ENCODE assay signal across 9 mouse cellular contexts in the genomic region with DNA sequence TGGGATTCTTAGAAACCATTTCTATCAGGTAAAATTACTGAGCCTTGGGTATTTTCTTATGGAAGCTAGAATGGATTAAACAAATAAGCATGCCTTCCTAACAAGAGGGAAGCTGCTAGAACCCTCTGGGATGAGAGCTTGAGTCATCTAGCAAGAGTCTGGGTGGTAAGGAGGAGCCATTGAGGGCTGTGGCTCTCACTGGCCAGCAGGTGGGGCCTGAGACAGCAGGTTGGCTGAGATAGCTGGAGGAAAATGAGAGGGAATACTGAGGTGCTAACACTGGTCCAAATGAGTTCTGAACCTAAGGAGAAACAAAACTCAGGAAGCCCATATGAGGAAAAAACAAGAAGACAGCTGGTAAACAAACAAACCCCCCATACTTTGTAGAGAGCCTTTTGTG. TPM values are rescaled to one million over a fixed set of nuclear protein-coding genes. Genes with fewer than 3 reads are reported as not detected.
DNase-seq lines count a peak whose midpoint lies in the region; ATAC-seq lines count a peak whose summit lies in the region.
"Had no signal": no experiment of that assay in that cellular context is flagged by ENCODE, and none has a peak within 500 bp of the region (broad histone marks: within the 10 kb centered on the region; RNA-seq: fewer than 3 reads in every experiment).

No protein-coding gene starts in this region.

- no peaks in the 10 kb centered on the region for H3K36me3 ChIP-seq in intestine, embryonic 15.5 days
- no peaks in the 10 kb centered on the region; the same call in 1 of the 2 replicates for H3K36me3 ChIP-seq in intestine, embryonic 16.5 days (ENCODE audit: control insufficient read depth, insufficient read depth, low read length)
- no peaks in the 10 kb centered on the region for H3K36me3 ChIP-seq in neural tube, embryonic 15.5 days

- no peaks in the 10 kb centered on the region for H3K9me3 ChIP-seq in intestine, embryonic 15.5 days
- H3K9me3 ChIP-seq in intestine, embryonic 16.5 days (ENCODE audit: control insufficient read depth, low read length), result no peaks in the 10 kb centered on the region
- no peaks in the 10 kb centered on the region for H3K9me3 ChIP-seq in neural tube, embryonic 15.5 days (replicated peaks)
- H3K9me3 ChIP-seq: heart, embryonic 12.5 days had no signal

- no peak overlapping the region for H3K27ac ChIP-seq in intestine, embryonic 15.5 days
- no peak overlapping the region for H3K27ac ChIP-seq in intestine, embryonic 16.5 days (ENCODE audit: low read length)
- H3K27ac ChIP-seq in neural tube, embryonic 15.5 days (replicated peaks), result no peak overlapping the region

- H3K4me3 ChIP-seq in intestine, embryonic 15.5 days (replicated peaks), result no peak overlapping the region
- no peak overlapping the region for H3K4me3 ChIP-seq in intestine, embryonic 16.5 days (ENCODE audit: low read length)
- H3K4me3 ChIP-seq in neural tube, embryonic 15.5 days (replicated peaks), result no peak overlapping the region
- H3K4me3 ChIP-seq: heart, embryonic 12.5 days had no signal

- 0 out of 2 replicates have a peak, but pooled peaks cover 7% of the 10 kb centered on the region for H3K4me1 ChIP-seq in intestine, embryonic 15.5 days (replicated peaks)
- peaks cover 7% of the 10 kb centered on the region; the same call in 1 of the 2 replicates for H3K4me1 ChIP-seq in intestine, embryonic 16.5 days (ENCODE audit: control insufficient read depth, insufficient read depth, low read length)
- H3K4me1 ChIP-seq in neural tube, embryonic 15.5 days, result peaks cover 13% of the 10 kb centered on the region; the same call in 1 of the 2 replicates

- no peak overlapping the region for H3K9ac ChIP-seq in intestine, embryonic 15.5 days
- H3K9ac ChIP-seq in intestine, embryonic 16.5 days (ENCODE audit: low read depth, low read length), result no peak overlapping the region
- no peak overlapping the region for H3K9ac ChIP-seq in neural tube, embryonic 15.5 days (replicated peaks)
- H3K9ac ChIP-seq: heart, embryonic 12.5 days had no signal

- DNase-seq in 3134 (ENCODE audit: extremely low read depth, insufficient read length, low spot score), result peak; percentile 22
- DNase-seq in A20 (ENCODE audit: low read depth, low spot score), result peak; percentile 28
- DNase-seq in embryo, embryonic 10 days (ENCODE audit: low spot score), result peak; percentile 47
- DNase-seq in thymus, postnatal 25 days, result no peak

- H3K27me3 ChIP-seq in intestine, embryonic 15.5 days (replicated peaks), result no peaks in the 10 kb centered on the region
- no peaks in the 10 kb centered on the region for H3K27me3 ChIP-seq in intestine, embryonic 16.5 days (replicated peaks; ENCODE audit: control insufficient read depth, insufficient read depth, low read length)
- no peaks in the 10 kb centered on the region for H3K27me3 ChIP-seq in neural tube, embryonic 15.5 days (replicated peaks)
- H3K27me3 ChIP-seq: heart, embryonic 12.5 days had no signal

- no peak overlapping the region for H3K4me2 ChIP-seq in intestine, embryonic 15.5 days (replicated peaks)
- H3K4me2 ChIP-seq in intestine, embryonic 16.5 days (ENCODE audit: low read depth, low read length), result no peak overlapping the region
- no peak overlapping the region for H3K4me2 ChIP-seq in neural tube, embryonic 15.5 days
- H3K4me2 ChIP-seq: heart, embryonic 12.5 days had no signal

- ATAC-seq in intestine, embryonic 15.5 days, result 0 out of 2 replicates have a peak, but pooled peaks have one; percentile 56
- no peak for ATAC-seq in intestine, embryonic 16.5 days
- ATAC-seq in neural tube, embryonic 15.5 days (ENCODE audit: low FRiP score), result no peak
- no peak for ATAC-seq in megakaryocyte, adult 5-6 weeks (ENCODE audit: poor library complexity, severe bottlenecking)

RNA-seq across cellular contexts. Expression of a gene that starts 42.1 kb away (rescaled TPM):
- 3.3 and 3.4 TPM in 2 replicates for polyA plus RNA-seq in intestine, embryonic 15.5 days (2015; fragmentation: Nextera tagmentation; extraction: Ambion mirVana)
- polyA plus RNA-seq in intestine, embryonic 16.5 days (2015; fragmentation: Nextera tagmentation; extraction: Ambion mirVana), result 2.3 and 2.4 TPM in 2 replicates
- 8.8 and 9.0 TPM in 2 replicates for polyA plus RNA-seq in neural tube, embryonic 15.5 days (2015; fragmentation: Nextera tagmentation; extraction: Ambion mirVana)
- total RNA-seq in megakaryocyte, adult 5-6 weeks (2015), result 1.2 and 1.8 TPM in 2 replicates
- 2.5 and 3.4 TPM in 2 replicates for total RNA-seq in megakaryocyte, adult 5-6 weeks (2017)
